Mouse (Mus musculus) liver, embryonic 14.5 days (tissue): ENCODE measurements around the gene Sox30.

Experiments used
- CTCF ChIP-seq: IDR thresholded peaks from 2 replicates; pipeline ENCODE4 v1.5.1; 2016; ENCODE audit warnings: antibody characterized with exemption, low read depth, control low read depth
- EP300 ChIP-seq: IDR thresholded peaks from 2 replicates; pipeline ENCODE4 v1.6.1; 2016; ENCODE audit warnings: antibody characterized with exemption, low read depth

GRCm38 (mm10) chr11:46039335-46039734 is 59.2 kb downstream of the Sox30 start:
- TF ChIP-seq CTCF (no peak), EP300 (no peak)
